In genomic region chr13:70738781-70739180, GRCm38 (mm10) we compare ENCODE assay signal across 11 mouse cellular contexts.
"Had no signal": no experiment of that assay in that cellular context is flagged by ENCODE, and none has a peak within 500 bp of the region (broad histone marks: within the 10 kb centered on the region; RNA-seq: fewer than 3 reads in every experiment).

No protein-coding gene starts in this region.

- H3K36me3 ChIP-seq: limb, embryonic 13.5 days; midbrain, embryonic 12.5 days; neural tube, embryonic 15.5 days had no signal

- H3K27me3 ChIP-seq: kidney, embryonic 15.5 days; midbrain, embryonic 12.5 days; neural tube, embryonic 15.5 days had no signal

- DNase-seq: kidney, postnatal 14 days; lung, adult 18-20 months; right cerebral cortex, adult 18-20 months; thymus, adult 18-20 months; thymus, postnatal 14 days had no signal

- H3K4me3 ChIP-seq: kidney, embryonic 15.5 days; limb, embryonic 13.5 days; midbrain, embryonic 12.5 days; myocyte; neural tube, embryonic 15.5 days had no signal

- H3K9me3 ChIP-seq: kidney, embryonic 15.5 days; limb, embryonic 13.5 days; midbrain, embryonic 12.5 days; neural tube, embryonic 15.5 days had no signal

- H3K27ac ChIP-seq: kidney, embryonic 15.5 days; limb, embryonic 13.5 days; liver, embryonic 14.5 days; midbrain, embryonic 12.5 days; neural tube, embryonic 15.5 days had no signal
